In the genomic region with DNA sequence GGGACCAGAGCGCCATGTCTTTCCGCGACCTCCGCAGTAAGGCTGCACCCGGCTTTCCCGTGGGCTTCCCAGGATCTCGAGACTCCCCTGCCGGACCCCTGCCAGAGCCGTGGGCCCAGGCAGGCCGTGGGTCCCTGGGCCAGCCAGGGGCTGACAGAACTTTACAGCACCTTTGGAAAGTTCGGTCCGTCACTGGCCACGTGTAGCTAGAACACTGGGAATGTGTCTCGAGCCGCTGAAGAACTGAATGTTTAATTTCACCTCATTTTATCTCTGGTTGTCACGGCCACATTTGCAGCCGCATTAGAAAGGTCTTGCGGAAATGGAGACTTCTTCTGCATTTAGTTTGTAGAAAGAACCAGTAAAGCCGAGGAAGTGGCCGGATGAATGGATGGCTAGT, we compare ENCODE assay signal across 9 mouse cellular contexts. TPM values are rescaled to one million over a fixed set of nuclear protein-coding genes. Genes with fewer than 3 reads are reported as not detected.
DNase-seq lines count a peak whose midpoint lies in the region; ATAC-seq and TF ChIP-seq lines count a peak whose summit lies in the region.
"Had no signal": no experiment of that assay in that cellular context is flagged by ENCODE, and none has a peak within 500 bp of the region (broad histone marks: within the 10 kb centered on the region; RNA-seq: fewer than 3 reads in every experiment).

No protein-coding gene starts in this region.

- no peak for DNase-seq in kidney, adult 18-20 months
- no peak for DNase-seq in spleen, adult 12 weeks (ENCODE audit: low spot score)
- DNase-seq in left cerebral cortex, postnatal 36 days (ENCODE audit: low spot score in 2 of 2) = no peak
- DNase-seq in layer of hippocampus, adult 11-12 months (ENCODE audit: low spot score) = no peak

- H3K9ac ChIP-seq in kidney, embryonic 15.5 days = peak overlapping the region; percentile 69
- H3K9ac ChIP-seq in hindbrain, embryonic 16.5 days (ENCODE audit: low read depth, low read length) = peak overlapping the region; percentile 78
- H3K9ac ChIP-seq in midbrain, embryonic 16.5 days (ENCODE audit: low read depth, low read length) = peak overlapping the region; percentile 80

- no peak for TF ChIP-seq CTCF in bone marrow macrophage, adult 2 months (IDR thresholded peaks at IDR 0.05; ENCODE audit: low read depth, low read length)

- intact Hi-C loops in left cerebral cortex, postnatal 36 days (cut with DNase I) = no loop called here

- peaks cover 6% of the 10 kb centered on the region for H3K4me1 ChIP-seq in kidney, embryonic 15.5 days
- peaks cover 10% of the 10 kb centered on the region for H3K4me1 ChIP-seq in bone marrow macrophage, adult 2 months (ENCODE audit: control insufficient read depth, insufficient read depth, low read length)
- H3K4me1 ChIP-seq in hindbrain, embryonic 16.5 days (ENCODE audit: control insufficient read depth, insufficient read depth, low read depth, low read length) = peaks cover 17% of the 10 kb centered on the region
- H3K4me1 ChIP-seq in midbrain, embryonic 16.5 days (ENCODE audit: control insufficient read depth, insufficient read depth, low read length) = peaks cover 16% of the 10 kb centered on the region

- no peak for ATAC-seq in kidney, embryonic 15.5 days (replicated peaks; ENCODE audit: low FRiP score)
- no peak; the same call in 1 of the 2 replicates for ATAC-seq in hindbrain, embryonic 16.5 days
- ATAC-seq in midbrain, embryonic 16.5 days = peak; percentile 62; the same call in 1 of the 2 replicates

- H3K4me3 ChIP-seq in kidney, embryonic 15.5 days (replicated peaks) = peak overlapping the region; percentile 72
- H3K4me3 ChIP-seq in bone marrow macrophage, adult 2 months (ENCODE audit: insufficient read depth, low read length) = peak overlapping the region; percentile 84
- H3K4me3 ChIP-seq in hindbrain, embryonic 16.5 days (ENCODE audit: low read length) = peak overlapping the region; percentile 67
- peak overlapping the region; percentile 78 for H3K4me3 ChIP-seq in midbrain, embryonic 16.5 days (ENCODE audit: low read depth, low read length)

- H3K9me3 ChIP-seq in kidney, embryonic 15.5 days (replicated peaks) = no peaks in the 10 kb centered on the region
- H3K9me3 ChIP-seq in hindbrain, embryonic 16.5 days (ENCODE audit: control insufficient read depth, low read length) = no peaks in the 10 kb centered on the region
- H3K9me3 ChIP-seq in midbrain, embryonic 16.5 days (replicated peaks; ENCODE audit: control insufficient read depth, low read length, poor library complexity, severe bottlenecking) = no peaks in the 10 kb centered on the region

- 6% methylated on average over 20 of the region's 20 CpGs for WGBS in kidney, embryonic 15.5 days
- 8% methylated on average over 20 of the region's 20 CpGs for WGBS in hindbrain, embryonic 16.5 days
- 7% methylated on average over 20 of the region's 20 CpGs for WGBS in midbrain, embryonic 16.5 days

- no peak; the same call in 1 of the 2 replicates for TF ChIP-seq POLR2A in bone marrow macrophage, adult 2 months (IDR thresholded peaks at IDR 0.05; ENCODE audit: borderline replicate concordance, low read depth, low read length)

- H3K27me3 ChIP-seq in kidney, embryonic 15.5 days = no peaks in the 10 kb centered on the region
- no peaks in the 10 kb centered on the region for H3K27me3 ChIP-seq in hindbrain, embryonic 16.5 days (replicated peaks; ENCODE audit: control insufficient read depth, insufficient read depth, low read length)
- no peaks in the 10 kb centered on the region for H3K27me3 ChIP-seq in midbrain, embryonic 16.5 days (ENCODE audit: control insufficient read depth, insufficient read depth, low read depth, low read length)

- H3K27ac ChIP-seq in kidney, embryonic 15.5 days = peak overlapping the region; percentile 81
- H3K27ac ChIP-seq in bone marrow macrophage, adult 2 months (ENCODE audit: insufficient read depth, low read depth, low read length) = peak overlapping the region; percentile 44
- peak overlapping the region; percentile 82 for H3K27ac ChIP-seq in hindbrain, embryonic 16.5 days (ENCODE audit: low read depth, low read length)
- peak overlapping the region; percentile 77 for H3K27ac ChIP-seq in midbrain, embryonic 16.5 days (ENCODE audit: low read length)

- H3K4me2 ChIP-seq in kidney, embryonic 15.5 days = peak overlapping the region; percentile 82
- peak overlapping the region; percentile 58 for H3K4me2 ChIP-seq in hindbrain, embryonic 16.5 days (ENCODE audit: low read length)
- peak overlapping the region; percentile 67 for H3K4me2 ChIP-seq in midbrain, embryonic 16.5 days (ENCODE audit: low read length)

- peaks cover 50% of the 10 kb centered on the region for H3K36me3 ChIP-seq in kidney, embryonic 15.5 days
- peaks cover 29% of the 10 kb centered on the region for H3K36me3 ChIP-seq in hindbrain, embryonic 16.5 days (ENCODE audit: control insufficient read depth, insufficient read depth, low read length)
- H3K36me3 ChIP-seq in midbrain, embryonic 16.5 days (ENCODE audit: control insufficient read depth, insufficient read depth, low read length) = peaks cover 21% of the 10 kb centered on the region

RNA-seq across cellular contexts. Expression of gene Cluap1, which starts 0.5 kb away (rescaled TPM):
- polyA plus RNA-seq in kidney, embryonic 15.5 days (2015; fragmentation: Nextera tagmentation; extraction: Ambion mirVana) = 26.3 and 29.9 TPM in 2 replicates
- 13.7 and 18.5 TPM in 2 replicates for polyA plus RNA-seq in bone marrow macrophage, adult 2 months (2012; ENCODE audit: insufficient read depth, insufficient read length, missing spikeins)
- 37.0 and 42.3 TPM in 2 replicates for polyA plus RNA-seq in hindbrain, embryonic 16.5 days (2015; fragmentation: Nextera tagmentation; extraction: Ambion mirVana)
- 42.3 and 44.4 TPM in 2 replicates for polyA plus RNA-seq in midbrain, embryonic 16.5 days (2015; fragmentation: Nextera tagmentation; extraction: Ambion mirVana)
- total RNA-seq in left cerebral cortex, postnatal 36 days (2021) = 10 to 100 TPM; 26.0 to 33.4 TPM

RNA-seq across cellular contexts. Expression of gene 1700037C18Rik, which starts 0.6 kb away (rescaled TPM):
- polyA plus RNA-seq in kidney, embryonic 15.5 days (2015; fragmentation: Nextera tagmentation; extraction: Ambion mirVana) = 7.9 and 10.1 TPM in 2 replicates
- polyA plus RNA-seq in bone marrow macrophage, adult 2 months (2012; ENCODE audit: insufficient read depth, insufficient read length, missing spikeins) = 3.1 and 3.6 TPM in 2 replicates
- 15.7 and 16.2 TPM in 2 replicates for polyA plus RNA-seq in hindbrain, embryonic 16.5 days (2015; fragmentation: Nextera tagmentation; extraction: Ambion mirVana)
- 13.2 and 14.7 TPM in 2 replicates for polyA plus RNA-seq in midbrain, embryonic 16.5 days (2015; fragmentation: Nextera tagmentation; extraction: Ambion mirVana)
- 10 to 100 TPM; 10.1 to 11.1 TPM for total RNA-seq in left cerebral cortex, postnatal 36 days (2021)

RNA-seq across cellular contexts. Expression of gene Gm20695, which starts 24.7 kb away (rescaled TPM):
- 2.5 and 2.6 TPM in 2 replicates for polyA plus RNA-seq in kidney, embryonic 15.5 days (2015; fragmentation: Nextera tagmentation; extraction: Ambion mirVana)
- 1.0 TPM in 1 of 2 replicates, not detected in the other for polyA plus RNA-seq in bone marrow macrophage, adult 2 months (2012; ENCODE audit: insufficient read depth, insufficient read length, missing spikeins)
- 0.51 and 1.5 TPM in 2 replicates for polyA plus RNA-seq in hindbrain, embryonic 16.5 days (2015; fragmentation: Nextera tagmentation; extraction: Ambion mirVana)
- 2.7 and 5.4 TPM in 2 replicates for polyA plus RNA-seq in midbrain, embryonic 16.5 days (2015; fragmentation: Nextera tagmentation; extraction: Ambion mirVana)
- total RNA-seq in left cerebral cortex, postnatal 36 days (2021) = 1 to 10 TPM in 1 of 2 experiments, not detected in 1; 1.2 TPM
- polyA plus RNA-seq: large intestine, adult 2 months had no signal

RNA-seq across cellular contexts. Expression of gene Zfp597, which starts 24.8 kb away (rescaled TPM):
- 5.4 and 6.1 TPM in 2 replicates for polyA plus RNA-seq in kidney, embryonic 15.5 days (2015; fragmentation: Nextera tagmentation; extraction: Ambion mirVana)
- 7.6 and 9.9 TPM in 2 replicates for polyA plus RNA-seq in bone marrow macrophage, adult 2 months (2012; ENCODE audit: insufficient read depth, insufficient read length, missing spikeins)
- polyA plus RNA-seq in hindbrain, embryonic 16.5 days (2015; fragmentation: Nextera tagmentation; extraction: Ambion mirVana) = 12.7 and 15.6 TPM in 2 replicates
- 20.6 and 21.8 TPM in 2 replicates for polyA plus RNA-seq in midbrain, embryonic 16.5 days (2015; fragmentation: Nextera tagmentation; extraction: Ambion mirVana)
- total RNA-seq in left cerebral cortex, postnatal 36 days (2021) = 10 to 100 TPM; 23.1 to 26.8 TPM

RNA-seq across cellular contexts. Expression of gene Naa60, which starts 36.9 kb away (rescaled TPM):
- polyA plus RNA-seq in kidney, embryonic 15.5 days (2015; fragmentation: Nextera tagmentation; extraction: Ambion mirVana) = 46.4 and 48.3 TPM in 2 replicates
- 100 and 102 TPM in 2 replicates for polyA plus RNA-seq in bone marrow macrophage, adult 2 months (2012; ENCODE audit: insufficient read depth, insufficient read length, missing spikeins)
- 105 and 107 TPM in 2 replicates for polyA plus RNA-seq in hindbrain, embryonic 16.5 days (2015; fragmentation: Nextera tagmentation; extraction: Ambion mirVana)
- polyA plus RNA-seq in midbrain, embryonic 16.5 days (2015; fragmentation: Nextera tagmentation; extraction: Ambion mirVana) = 98.6 and 110 TPM in 2 replicates
- 100 to 1,000 TPM; 124 TPM for total RNA-seq in left cerebral cortex, postnatal 36 days (2021)
